Mouse (Mus musculus) layer of hippocampus, adult 11-12 months (tissue): ENCODE results near the gene Grm4.
A peak's percentile ranks its signal among the peaks of the same experiment; 100 is the strongest.

ENCODE experiments used
- DNase-seq: peaks from one replicate; pipeline ENCODE4 v3.0.0; 2022; ENCODE audit warnings: low spot score

Grm4 gene

DNA sequence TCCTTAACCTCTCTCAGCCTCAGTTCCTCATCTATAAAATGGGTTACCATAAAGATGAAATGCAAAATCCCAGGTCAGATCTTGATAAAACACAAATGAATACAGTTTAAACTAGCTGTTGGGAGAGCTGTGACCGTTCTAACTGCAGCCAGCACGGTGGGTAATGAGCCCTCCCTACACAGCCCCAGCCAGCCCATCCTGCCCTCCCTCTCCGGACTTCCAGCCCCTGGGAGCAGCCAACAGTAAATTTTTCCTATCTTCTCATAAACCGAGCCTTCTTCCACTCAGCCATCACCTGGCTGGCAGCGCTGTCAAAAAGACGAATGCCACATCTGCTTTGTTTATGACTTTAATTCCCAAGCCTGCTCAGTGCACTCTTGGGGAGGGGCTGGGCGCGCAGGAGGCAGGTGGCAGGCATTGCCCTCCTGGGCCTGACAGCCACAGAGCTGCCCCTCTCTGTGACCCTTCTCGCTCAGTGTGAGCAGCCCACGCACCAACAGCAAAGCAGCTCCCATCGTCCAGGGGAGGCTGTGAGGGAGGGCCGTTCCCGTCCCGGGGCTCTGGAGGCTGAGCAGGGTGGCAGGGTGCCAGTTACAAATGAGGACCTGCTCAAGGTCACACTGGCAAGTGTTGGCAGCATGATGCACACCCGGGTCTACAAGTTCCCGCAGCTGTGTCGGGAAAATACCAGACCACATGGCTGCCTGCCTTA lies 75.7 kb downstream of the Grm4 start:
- no peak for DNase-seq

DNA sequence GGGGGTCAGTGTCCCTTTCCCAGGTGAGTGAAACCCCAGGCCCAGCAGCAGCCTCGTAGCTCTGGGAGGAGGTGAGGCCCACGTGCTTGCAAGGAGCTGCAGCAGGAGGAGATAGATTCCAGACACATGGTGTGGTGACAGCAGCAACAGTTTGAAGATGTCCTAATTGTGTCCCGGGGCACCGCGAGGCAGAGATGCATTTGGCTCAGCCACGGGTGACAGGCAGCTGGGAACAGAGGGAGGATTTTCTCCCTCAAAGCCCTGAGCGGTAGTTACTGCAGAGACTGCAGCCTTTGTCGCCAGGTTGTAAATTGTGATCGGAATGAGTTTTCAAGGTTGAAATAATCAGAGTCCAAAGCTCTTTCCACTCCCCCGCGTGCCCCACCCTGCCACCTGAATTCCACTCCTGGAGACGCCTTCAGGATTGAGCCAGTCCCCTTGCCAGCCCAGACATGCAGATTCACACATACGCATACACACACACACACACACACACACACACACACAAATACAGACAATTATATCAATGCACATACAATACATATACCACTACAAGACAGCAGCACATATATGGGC lies 78.6 kb downstream of the Grm4 start:
- no peak for DNase-seq

DNA sequence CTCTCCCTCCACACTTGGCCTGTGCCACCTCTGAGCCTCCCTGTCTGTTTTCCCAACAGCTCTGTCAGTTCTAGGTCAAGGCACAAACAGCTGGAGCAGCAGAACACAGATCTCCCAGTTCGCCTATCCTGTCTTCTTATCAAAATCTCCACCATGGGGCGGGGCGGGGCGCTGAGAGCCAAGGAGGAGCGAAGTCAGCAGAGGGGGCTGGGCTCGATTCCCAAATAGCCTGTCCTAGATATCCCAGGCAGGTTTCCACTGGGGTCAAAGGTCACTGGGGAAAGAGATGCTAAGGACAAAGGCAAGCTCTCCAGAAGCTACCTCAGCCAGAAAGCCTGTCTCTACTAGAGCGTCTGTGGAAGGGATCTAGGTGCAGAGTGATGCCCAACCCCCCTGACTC lies 79.4 kb downstream of the Grm4 start:
- no peak for DNase-seq

DNA sequence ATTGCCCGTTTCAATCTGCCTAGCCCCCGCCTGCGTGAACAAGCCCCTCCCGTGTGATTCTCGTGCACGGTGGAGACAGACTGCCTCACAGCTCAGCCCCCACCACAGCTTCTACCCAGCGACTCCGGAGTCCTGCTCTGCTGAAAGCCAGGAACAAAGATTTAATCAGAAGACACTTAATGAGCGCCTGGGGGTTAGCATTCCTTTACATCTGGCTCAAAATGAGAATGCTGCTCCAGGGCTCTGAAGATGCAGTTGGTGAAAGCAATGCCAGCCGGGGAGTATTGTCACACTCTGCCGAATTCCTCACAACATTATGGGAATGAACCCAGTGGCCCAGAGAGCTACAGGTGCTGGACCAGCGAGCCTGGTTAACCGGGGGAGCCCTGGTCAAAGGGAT lies 85.4 kb downstream of the Grm4 start:
- DNase-seq = no peak

DNA sequence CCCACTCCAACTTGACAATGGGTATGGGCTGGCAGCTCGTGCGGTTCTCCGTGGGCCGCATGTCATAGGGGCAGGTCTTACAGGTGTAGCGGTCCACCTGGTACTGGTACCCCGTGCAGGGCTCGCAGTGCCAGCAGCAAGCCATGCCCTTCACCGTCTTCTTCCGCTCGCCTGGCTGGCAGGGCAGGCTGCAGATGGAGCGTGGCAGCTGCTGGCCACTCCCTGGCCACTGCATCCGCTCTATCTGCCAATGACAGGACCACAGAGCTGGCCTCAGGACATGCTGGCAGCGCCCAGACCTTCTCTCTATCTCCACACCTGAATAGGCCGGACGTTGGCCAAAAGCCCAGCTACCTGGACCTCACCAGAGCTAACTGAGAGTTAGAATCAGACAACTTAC lies 86.0 kb downstream of the Grm4 start:
- DNase-seq = no peak

DNA sequence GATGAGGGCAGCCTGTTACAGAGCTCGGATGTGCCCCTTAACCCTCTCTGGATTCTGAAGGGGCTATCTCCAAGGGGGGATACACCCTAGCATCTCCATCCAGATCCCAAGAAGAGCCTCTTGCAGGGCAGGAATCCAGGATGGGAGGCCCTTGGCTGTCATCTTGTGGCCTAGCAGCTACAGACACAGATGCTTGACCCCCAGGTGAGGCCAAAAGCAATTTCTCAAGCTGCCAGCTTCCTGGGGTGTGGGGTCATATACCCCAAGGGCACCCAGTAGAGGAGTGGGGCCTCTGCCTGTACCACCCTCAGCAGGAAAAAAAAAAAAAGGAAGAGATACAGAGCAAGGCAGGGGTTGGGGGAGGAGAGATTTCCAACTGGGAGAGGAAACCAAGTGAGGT lies 87.1 kb downstream of the Grm4 start:
- no peak for DNase-seq

DNA sequence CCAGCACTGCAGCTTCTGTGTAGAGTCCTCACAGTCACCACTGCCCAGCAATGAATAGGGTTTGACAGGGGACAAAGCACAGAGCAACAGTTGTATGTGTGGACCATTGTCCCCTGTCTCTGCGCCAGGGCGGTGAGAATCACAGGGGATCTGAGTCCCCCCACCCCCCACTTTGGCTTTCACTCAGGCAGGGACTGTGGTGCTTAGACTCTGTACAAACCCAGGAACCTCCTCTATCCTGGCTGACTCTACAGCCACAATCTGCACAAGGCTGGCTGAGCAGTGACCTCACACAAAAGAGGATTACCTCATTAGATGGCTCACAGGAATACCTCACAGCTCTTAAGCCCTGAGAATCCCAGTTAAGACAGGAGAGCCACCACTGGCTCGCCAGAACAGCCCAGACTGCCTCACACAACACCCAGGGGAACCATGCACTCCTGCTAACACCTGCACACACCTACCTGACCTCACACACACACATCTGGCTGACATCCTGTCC lies 88.0 kb downstream of the Grm4 start:
- DNase-seq = no peak

DNA sequence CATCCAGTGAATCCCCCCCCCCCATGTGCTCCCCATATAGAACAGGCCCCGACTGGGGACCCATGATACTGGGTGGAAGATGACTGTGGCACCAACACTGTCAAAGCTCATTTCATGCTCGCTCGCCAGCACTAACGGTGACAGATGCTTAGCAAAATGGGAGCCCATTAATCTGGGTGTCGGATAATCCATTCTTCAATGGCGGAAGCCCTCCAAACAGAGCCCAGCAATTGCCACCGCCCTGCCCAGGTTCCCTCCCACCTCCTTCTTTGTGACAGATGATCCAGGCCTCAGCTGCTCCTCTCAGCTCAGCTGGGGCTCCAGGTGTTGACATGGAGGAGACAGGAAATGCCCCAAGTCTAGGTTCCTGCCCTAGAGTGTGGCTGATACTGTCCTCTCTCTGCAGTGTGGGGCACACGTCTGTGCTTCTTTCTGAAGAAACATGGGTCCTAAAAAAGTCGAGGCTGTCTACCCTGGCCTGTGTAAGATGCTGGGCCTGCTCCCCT lies 89.0 kb downstream of the Grm4 start:
- no peak for DNase-seq

DNA sequence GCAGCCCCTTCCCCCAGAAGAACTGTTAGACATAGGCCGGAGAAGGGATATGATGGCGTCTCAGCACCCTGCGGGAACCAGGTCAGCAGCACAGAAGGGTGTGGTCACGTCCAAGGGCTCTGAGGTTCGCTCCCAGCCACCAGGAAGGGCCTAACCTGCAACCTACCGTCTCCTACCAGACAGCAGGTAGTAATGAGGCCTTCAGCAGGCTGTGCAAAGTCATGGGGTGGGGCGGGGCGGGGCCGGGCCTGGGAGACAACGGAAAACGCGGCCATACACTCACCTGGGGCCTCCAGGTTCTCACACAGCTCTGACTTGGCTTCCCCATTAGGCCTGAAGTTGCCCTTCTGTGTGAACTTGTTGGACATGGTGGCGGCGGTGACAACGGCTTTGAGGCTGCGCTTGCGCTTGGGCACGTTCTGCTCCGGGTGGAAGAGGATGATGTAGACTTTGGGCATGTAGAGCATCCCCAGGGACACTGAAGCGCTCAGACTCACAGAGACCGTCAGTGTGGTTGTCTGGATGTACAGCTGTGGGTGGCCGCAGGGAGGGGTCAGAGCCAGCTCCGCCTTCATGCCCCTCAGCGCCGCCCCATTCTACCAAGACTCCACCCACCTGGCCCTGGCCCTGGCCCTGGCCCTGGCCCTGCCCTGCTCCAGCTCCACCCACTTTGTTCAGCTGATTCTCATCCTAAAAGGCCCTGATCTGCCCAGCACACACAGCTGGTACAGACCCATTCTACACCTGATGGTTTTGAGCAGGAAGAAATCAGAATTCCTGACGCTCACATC lies 90.0 kb downstream of the Grm4 start:
- no peak for DNase-seq

DNA sequence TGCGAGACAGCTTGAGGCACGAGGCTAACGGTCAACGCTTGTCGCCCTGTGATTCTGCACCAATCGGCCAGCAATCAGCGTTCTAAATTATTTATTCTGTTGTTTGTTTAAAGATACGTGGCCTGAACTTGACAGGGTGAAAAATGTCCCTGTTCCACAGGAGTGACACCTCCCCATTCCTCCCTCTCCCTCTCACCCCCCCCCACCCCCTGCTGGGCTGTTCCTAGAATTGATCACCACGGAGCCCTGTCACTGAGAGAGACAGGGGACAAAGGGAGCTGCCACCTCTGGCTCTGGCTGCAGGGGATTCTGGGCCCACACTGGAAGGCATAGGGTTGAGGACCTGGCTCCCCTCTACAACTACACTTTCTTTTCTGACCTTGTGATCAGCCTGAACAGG lies 91.4 kb downstream of the Grm4 start:
- no peak for DNase-seq

DNA sequence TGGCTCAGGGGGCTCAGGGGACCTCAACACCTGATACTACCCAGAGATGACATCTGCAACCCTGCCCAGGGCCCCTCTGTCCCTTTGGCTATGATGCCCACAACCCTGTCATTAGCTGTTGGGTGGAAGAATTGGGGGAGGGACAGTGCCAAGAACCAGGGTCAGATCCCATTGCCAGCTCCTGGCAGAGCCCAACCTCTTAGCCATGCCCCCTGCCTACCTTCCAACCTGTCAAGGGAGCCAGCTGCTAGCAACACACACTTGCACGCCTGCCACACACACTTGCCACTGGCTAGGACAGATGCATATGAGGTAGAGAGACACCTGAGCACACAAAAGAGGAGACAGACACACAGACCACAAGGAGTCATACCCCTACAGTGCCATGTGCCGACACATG lies 96.2 kb downstream of the Grm4 start:
- no peak for DNase-seq

DNA sequence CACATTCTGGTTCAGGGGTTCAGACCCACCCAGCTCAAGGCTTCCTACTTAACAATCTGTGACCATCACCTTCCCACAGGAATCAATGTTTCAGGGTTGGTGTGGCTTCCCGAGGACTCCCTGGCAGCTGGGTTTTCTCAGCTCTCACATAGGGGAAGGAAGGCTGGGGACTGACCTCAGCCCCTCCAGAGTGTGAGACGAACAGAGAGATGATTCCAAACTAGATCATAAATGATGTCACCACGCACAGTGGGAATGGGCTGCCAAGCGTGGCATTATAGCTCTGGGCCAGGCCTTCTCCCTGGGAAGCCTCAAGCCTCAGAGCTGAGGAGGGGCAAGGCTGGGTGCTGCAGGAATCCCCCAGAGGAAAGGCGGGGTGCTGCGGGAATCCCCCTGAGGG lies 96.8 kb downstream of the Grm4 start:
- DNase-seq = no peak

DNA sequence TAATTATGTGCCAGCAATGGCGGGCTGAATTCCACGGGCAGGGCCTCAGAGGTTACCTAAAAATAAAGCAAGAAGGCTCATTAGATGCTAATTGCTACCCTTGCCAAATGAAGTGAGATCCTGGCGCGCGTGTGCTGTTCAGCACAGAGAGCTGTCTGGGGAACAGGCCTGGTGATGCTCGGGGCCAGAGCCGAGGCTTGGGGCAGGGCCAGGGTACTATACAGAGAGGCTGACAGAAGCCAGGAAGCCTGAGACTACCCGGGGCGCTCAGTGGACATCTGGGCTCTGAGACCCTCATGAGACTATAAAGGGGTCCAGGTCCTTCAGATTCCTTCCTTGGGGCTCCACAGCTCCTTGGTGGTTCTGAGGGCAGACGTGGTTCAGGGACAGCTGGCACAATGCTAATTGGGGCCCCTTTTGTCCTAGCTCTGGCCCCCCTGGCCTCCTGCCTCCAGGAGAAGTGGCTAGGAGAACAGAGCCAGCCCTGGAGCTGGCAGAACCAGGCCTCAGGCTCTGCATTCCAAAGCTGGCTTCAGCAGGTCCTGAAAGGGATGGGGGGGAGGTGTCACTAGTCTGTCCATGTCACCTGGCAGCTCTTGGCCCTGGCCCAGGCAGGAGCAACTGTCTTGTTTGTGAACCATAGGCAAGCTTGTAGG lies 98.3 kb downstream of the Grm4 start:
- DNase-seq = peak; percentile 28

DNA sequence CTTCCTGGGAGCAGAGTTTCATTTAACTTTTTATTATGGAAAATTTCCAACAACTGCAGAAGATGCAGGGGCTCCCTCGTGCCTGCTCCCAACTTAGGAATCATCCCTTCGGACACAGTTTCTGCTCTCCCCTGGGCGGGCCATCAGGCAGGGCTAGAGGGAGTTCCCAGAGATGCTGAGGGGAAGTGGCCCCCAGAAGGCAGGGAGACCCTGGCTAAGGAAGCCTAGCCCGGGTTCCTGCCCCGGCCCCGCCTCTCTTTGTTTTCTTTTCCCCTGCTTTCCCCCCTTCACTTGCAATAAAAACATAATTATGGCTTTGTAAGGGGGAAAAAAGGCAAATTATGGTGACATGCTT lies 98.9 kb downstream of the Grm4 start:
- DNase-seq = no peak

DNA sequence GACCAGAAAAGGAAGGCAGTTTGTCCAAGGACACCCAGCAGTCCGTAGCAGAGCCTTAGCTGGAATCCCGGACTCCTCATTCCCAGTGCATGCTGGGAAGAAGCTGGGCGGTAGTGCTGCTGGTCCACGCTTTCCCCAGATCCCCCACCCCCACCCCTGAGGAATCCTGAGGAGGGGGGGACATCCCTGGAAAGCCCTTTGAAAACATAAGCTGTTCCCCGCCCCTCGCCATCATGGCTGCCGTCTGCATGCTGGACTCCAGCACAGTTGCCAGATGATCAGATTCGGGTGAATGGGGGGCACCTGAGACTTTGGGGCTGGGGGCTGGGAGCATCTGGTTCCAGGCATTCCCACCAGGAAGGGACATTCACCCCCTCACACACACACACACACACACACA lies 99.4 kb downstream of the Grm4 start:
- no peak for DNase-seq

DNA sequence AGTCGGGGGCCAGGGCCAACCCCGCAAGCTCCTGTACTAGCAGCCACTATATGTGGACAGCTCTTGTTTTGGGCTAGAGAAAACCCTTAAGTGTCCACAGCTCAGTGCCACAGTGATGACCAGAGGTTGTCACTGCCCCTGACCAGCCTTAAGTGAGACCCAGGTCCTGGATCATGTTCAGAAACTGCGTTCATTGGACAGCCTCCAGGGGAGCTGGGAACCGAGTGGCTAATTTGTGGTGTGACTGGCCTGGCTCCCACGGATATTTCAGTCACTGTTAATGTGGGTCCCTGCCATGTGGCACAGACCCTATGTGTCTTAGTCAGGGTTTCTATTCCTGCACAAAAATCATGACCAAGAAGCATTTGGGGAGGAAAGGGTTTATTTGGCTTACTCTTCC lies 112.2 kb downstream of the Grm4 start:
- DNase-seq = no peak

DNA sequence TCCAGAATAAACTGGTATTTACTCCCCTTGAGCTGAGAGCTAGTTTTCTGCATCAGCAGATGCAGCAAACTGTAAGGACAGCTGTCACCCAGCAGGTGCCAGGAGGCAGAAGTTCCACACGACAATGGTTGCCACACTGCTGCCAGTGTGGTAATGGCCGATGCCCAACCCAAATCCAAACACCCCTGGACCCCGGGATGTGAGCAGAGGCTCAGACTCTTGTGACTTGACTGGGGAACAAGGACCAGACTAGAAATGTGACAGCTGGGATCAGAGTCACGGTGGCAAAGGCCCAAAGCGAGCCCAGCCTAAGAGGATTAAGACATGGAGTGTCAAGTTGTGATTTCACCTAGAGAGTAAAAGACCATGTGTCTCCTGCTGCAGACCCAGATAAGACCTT lies 112.7 kb downstream of the Grm4 start:
- no peak for DNase-seq

DNA sequence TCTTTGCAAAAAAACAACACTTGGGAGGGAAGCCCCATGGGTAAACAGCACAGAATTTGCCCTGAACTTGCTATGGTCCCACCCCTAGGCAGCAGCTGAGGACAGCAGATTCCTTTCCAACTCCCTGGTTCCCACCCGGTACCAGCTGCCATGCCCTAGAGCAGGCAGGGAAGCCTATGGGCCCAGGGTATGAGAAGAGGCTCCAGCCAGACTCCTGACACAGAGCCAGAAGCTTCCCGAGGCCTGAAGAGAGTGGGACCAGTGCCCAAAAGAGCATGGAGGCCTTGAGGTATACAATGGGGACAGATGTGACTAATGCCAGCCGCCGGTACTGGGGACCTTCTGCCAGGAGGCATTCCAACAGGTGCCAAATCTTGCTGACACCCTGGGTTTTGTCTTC lies 114.2 kb downstream of the Grm4 start:
- no peak for DNase-seq

DNA sequence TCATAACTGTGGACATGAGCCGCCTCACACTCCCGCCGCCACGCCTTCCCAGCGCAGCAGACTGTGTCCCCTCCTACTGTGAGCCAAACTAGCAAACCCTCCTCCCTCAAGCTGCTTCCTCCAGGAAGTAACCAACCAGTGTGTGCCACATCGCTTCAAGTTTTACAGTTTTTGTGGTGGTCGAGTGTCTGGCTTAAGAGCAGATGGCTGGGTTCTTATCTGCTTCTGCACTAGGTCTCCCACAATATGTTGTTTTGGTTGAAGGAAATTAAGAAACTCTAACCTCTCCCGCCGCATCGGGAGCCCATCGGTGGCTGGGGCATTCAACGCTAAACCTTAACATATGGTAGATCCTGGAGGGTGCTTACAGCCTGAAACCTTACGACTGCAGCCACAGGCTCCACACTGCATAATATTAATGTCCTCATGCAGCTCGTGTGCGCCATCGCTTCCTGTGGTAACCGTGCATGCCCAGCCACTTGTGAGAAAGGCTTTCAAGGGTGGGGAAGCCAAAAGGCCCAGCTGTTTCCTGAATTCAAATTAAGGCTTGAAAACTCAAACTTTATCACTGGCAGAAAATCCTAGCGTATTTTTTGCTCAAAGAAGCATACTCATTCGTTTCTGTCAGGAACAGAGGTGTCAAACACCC lies 115.7 kb downstream of the Grm4 start:
- DNase-seq = no peak

DNA sequence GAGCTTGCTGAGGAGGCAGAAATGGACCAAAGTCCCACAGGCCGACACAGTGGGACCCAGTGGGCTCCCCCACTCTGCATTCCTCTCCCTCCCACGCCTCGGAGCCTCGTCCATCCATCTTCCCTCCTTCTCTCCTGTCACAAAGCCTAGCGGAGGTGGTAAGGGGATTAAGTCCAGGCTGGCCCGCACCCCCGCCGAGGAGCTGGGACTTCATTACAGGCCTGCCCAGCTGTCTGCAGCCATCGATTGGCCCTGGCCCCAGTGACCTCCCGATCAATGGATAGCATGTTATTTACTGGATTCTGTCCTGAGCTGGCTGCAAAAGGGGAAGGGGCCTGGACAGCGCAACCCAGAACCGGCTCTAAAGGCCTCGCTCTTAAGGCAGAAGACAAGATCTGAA lies 120.0 kb downstream of the Grm4 start:
- no peak for DNase-seq

DNA sequence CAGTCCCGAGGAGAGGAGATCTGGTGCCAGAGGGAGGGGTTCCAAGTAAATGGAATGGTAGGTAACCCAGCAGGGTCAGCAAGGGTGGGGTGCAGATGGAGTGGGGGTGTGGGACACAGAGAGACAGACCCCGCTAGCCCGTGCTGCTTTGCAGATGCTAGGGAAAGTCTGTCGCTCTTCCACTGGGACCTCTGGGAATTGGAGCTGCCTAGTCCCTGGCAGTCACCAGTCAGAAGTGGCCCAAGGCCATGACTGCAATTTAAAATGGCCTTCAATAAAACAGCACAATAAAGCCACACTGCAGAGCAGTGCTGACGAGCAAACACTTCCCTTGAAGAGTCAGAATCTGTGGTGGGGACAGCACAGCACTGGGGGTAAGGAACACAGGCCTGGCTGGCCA lies 127.3 kb downstream of the Grm4 start:
- no peak for DNase-seq

DNA sequence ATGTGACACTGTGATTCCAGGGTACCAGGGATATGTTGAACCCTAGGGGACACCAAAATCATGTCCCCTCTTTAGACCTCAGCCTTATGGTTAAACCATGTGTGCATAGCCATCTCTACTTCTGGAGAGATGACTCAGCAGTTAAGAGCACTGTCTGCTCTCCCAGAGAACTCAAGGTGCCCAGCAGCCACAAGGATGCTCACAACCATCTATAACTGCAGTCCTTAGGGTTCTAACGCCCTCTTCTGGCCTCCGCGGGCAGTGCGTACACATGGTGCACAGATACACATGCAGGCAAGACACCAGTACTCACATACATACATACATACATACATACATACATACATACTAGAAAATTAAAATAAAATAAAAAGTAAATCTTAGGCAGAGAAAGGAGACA lies 127.8 kb downstream of the Grm4 start:
- DNase-seq = no peak
